Mouse (Mus musculus) embryo, embryonic 11 days (tissue): ENCODE measurements around the gene Svbp.

Source experiments
- DNase-seq: peaks from one replicate; pipeline ENCODE4 v3.0.0-alpha.2; 2015

Svbp gene

DNA sequence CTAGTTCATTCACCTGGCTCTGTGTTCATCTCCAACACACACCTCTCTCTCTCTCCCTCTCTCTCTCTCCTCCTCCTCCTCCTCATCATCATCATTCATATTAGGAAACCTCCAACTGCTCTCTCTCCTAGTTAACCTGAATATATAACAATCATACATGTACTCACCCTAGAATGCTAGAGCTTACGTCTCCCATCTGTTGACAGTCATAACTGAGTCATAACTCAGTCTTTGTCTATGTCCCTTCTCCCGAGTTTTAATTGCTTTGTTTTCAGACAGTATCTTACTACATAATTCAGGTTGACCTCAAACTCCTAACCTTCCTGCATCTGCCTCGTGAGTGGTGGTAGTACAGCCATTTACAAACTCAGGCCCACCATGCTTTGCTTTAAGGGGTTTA is 3.8 kb upstream of the Svbp start:
- no peak for DNase-seq

DNA sequence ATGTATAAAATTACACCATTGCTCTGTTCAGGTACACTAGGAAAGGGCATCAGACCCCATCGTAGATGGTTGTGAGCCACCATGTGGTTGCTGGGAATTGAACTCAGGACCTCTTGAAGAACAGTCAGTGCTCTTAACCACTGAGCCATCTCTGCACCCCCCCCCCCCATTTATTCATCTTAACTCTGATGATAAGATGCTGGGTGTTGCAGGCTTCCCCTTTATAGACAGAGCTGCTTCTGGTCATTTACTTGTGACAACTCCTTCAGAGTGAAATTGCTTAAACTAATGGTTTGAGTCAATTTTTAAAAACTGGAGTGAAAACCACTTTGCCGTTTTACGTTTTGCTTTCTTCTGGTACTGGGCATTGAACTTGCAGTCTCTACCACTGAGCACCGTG is 2.3 kb upstream of the Svbp start:
- DNase-seq = no peak

DNA sequence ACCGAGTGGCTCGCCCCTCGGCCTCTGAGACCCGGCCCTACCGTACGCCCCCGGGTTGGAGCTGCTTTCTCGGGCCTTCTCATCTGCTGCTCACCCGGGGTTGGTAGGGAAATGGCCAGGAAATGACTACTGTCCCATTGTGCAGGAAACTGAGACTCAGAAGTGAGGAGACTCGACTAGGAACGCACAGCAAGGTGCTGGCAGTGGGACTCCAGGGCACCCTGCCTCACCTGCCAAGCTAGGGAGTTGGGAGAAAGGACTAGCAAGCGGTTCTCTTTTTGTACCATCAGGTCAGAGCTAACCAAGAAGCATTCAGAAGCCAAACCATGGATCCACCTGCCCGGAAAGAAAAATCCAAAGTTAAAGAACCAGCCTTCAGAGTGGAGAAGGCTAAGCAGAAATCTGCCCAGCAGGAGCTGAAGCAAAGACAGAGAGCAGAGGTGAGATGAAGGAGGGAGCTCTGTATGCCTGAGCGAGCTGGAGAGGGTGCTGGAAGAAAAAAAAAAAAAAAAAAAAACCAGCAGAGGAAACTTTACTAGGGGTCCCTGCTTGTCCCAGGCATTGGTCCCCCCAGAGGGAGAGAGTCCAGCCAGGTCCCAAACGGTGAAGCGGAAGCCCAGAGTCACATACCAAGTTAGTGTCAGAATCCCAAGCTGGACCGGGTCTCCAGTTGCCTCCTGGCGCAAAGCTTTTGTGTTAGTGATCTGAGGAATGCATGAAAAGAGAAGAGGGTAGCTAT is 645 bp downstream of the Svbp start:
- DNase-seq = no peak

DNA sequence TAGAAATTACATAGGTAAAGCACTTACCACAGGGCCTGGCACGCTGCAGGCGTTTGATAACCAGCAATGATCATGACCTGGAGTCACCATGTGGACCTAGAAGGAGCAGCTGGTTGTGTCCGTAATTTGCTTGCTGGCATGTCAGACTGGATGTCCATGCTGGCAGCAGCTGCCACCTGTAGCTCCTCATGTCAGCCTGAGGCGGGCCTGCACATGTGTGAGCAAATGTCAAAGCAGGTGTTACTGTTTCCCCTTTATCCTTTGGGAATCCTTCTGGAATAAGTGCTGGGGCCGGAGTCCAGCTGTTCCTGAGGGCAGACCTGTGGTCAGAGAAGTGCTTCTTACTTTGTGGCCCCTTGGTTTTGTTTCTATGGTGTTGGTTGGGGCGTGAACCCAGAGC is 3.0 kb downstream of the Svbp start:
- DNase-seq = no peak

DNA sequence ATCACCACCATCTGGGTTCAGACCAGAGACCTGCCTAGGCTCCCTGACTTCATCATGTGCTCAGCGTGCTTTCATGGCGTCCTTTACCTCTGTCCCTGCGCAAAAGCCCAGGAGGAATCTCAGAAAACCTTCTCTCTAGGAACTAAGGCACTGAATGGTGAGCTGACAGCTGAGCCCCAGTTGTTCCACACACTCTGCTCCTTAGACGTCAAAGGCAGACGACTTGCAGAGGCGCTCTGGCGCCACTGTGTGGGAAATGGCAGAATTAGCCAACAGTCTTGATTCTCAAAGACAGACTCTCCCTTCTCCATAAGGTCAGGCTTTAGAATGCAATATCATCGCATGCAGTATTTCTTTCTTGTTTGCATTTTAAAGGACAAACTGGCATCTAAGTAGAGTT is 9.6 kb downstream of the Svbp start:
- peak; percentile 87 for DNase-seq

DNA sequence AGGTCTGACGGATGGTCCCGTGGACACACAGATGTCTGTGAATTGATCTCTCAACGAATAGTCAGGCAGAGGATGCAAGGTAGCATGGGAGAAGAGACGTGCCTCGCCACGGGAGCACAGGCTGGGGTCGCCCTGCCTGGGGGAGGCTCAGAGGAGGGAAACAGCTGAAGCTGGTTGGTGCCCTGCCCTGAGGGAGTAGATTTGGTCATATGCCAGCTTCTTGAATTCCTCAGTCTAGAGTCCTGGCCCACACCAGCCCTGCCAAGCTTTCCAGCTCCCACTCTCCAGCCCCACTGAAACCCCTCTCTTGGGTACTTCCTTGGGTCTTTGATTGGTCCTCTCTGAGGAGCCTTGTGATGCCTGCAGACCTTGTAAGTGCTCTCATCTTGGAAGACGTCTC is 21.6 kb downstream of the Svbp start:
- DNase-seq = no peak

DNA sequence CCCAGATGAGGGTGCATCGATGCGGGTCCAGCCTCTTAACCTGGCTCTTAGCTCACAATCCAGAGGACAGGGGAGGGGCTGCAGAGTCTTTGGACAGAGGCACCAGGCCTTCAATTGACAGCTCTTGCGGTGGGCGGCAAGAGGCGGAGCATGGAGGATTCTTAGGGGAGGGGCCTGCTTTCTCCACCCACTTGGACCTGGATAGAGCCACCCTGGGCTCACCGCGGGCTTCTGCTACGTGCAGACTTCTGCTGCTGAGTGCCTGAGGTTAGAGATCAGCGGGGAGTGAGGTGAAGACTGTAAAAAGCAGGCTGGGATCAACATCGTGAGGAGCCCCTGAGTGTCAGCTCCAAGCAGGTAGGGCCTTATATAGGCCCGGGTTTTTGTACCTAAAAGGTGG is 23.1 kb downstream of the Svbp start, which contains the start of gene Tmem269:
Gene Tmem269, minus strand, starts transcription at position 49 of the 400 bp plus-strand sequence.
- DNase-seq = peak; percentile 34

DNA sequence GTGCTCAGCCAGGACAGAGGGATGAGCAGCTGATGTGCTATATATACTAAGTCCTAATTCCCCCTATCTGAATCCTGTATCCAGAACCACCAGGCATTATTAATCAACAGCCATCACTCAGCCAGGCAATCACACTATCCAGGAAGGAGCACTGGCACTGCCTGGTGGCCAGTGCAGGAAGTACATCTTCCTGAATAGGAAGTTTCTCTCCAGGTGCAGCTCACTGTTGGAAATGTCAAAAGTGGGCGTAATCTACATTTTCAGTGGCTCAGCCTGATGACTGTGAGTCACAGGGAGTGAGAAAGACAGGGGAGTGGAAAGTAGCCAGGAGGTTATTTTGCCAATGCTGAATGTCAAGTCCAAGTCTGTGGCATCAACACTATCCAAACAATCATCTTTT is 28.6 kb downstream of the Svbp start:
- DNase-seq = peak; percentile 28

DNA sequence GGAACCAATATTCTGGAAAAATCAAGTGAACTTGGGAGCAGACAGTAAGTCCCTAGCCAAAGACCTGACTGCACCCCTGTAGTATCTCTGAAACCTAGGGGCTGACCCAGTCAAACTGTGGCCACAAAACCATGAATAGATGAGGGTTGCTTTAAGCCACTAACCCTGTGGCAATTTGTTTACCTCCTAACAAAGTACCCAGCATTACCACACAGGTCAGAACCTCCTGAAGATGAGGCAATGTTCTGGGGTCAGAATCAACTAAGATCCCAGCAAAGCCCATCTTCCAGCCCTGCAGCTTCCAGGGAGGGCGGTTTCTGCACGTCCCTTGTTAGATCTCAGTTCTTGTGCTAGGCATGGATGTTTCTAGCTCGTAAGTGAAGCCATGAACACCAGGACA is 29.4 kb downstream of the Svbp start:
- no peak for DNase-seq

DNA sequence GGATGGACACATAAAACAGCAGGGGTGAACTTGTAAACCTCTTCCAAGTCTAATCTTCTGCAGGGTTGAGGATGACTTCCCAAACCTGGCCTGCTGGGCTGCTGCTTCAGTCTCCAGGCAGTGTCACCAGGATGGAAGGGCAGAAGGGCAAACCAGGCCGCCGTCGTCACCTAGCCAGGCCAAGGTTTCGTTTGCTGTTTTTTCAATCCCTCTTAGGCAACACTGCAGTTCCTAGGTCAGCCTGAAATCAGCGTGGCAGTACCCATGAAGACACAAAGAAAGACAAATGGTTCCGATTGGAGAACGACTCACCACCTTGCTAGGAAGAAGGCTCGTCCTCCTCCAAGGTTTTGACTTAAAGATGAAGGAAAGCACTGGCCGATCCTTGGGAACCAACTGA is 30.6 kb downstream of the Svbp start:
- no peak for DNase-seq

DNA sequence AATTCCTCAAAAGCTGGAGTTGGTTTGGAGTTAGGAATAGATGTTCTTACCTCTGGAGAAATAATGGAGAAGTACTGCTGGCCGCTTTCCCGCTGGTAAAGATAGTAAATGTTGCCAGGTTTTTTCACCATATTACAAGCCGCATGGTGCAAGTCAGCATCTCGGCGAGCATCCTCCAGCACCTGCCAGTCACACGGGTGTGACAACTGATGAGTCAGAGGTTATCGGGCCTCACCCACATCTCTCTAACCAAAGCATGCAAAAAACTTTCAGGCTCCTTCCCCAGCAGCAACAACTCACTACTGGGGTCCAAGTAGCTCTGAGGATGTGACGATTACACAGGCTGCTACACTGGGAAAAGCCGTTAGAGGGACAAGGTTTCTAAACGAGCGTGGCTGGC is 31.6 kb downstream of the Svbp start:
- DNase-seq = no peak

DNA sequence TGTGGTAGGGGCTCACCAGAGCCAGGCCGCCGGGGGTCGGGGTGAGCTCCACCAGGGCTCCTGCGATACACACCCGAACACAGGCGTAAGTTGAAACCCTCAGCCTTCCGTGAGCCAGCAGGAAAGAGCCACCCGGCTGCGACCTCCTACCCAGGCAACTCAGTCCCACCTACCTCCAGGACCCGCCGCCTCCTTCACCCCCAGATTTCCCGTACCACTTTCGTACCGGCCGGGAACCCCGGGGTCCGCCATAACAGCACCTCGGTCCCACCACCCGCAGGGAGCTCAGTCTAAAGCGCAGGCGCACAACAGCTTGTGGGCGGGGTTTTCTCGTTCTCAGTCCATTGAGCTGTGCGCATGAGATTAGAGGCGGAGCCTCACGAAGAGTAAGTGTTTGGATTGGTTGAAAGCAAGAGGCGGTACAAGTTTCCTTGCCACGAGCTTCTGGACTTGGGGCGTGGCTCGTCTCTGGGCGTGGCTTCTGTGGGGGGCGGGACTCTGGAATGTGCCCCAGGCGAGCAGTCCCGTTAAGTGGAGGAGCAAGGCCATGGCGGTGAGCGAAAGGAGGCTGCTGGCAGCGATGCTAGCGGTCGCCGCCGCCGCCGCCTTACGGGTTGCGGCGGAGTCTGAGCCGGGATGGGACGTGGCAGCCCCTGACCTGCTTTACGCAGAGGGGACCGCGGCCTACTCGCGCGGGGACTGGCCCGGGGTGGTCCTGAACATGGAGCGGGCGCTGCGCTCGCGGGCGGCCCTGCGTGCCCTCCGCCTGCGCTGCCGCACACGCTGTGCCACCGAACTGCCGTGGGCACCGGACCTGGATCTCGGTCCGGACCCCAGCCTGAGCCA is 37.5 kb downstream of the Svbp start, which contains the start of the genes AU022252 and P3h1:
Gene AU022252, minus strand, starts transcription at position 303 of the 846 bp plus-strand sequence.
Gene P3h1, plus strand, starts transcription at position 506 of the 846 bp plus-strand sequence.
- DNase-seq = peak; percentile 99

DNA sequence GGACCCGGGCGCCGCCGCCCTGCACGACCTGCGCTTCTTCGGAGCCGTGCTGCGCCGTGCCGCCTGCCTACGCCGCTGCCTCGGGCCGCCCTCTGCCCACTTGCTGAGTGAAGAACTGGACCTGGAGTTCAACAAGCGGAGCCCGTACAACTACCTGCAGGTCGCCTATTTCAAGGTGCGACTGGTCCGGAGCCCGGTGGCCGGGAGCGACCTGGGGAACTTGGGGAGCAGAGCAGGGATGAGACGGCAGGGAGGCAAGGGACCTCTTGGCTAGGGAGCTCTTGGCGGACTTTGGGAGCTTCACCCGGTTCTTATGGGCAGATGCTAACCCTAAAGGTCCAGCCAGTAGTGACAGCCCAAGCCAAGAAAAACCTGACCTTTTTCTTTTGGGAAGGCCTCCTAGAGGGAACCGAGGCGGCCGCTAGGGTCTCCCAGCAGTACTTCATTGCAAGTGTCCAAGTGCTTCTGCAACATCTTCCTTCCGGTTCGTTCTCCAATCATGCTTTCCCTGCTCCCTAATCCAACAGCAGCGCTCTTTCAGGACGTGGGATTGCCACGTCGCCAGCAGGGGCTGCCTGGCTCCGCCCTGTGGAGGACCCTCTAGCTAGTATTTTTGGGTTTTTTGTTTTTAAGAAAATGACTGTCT is 38.3 kb downstream of the Svbp start:
- peak; percentile 81 for DNase-seq

DNA sequence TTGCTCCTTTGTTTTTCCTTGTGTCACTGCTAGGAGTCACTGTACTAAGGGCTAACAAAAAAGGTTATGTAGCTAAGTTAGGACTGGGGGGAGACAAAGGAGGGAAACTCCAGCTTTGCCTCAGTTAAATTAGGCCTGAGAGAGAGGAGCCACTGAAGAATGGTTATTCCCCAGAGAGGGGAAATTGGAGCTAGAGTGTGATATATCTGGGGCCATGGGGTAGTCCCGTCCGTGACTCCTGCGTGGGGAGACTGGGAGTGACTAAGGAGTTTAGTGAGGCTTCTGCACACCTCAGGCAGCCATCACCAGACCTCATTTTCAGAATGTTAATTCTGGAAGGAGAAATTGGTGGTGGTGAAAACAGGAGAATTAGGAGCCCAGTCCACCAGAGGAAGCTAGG is 39.2 kb downstream of the Svbp start:
- DNase-seq = no peak

DNA sequence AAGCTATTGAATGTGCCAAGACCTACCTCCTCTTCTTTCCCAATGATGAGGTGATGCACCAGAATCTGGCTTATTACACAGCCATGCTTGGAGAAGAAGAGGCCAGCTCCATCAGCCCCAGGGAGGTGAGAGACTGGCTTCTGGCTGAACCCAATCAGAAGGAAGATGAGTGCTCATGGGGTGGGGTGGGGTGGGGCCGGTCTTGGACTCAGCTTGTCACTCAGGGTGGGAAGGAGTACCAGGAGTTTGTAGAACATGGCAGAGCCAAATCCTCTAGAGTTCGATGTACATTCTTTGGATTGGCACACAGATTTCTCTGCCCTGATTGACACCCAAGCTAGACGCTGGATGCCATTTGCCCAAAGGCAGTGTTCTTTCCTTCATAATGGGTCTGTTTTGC is 43.6 kb downstream of the Svbp start:
- DNase-seq = no peak

DNA sequence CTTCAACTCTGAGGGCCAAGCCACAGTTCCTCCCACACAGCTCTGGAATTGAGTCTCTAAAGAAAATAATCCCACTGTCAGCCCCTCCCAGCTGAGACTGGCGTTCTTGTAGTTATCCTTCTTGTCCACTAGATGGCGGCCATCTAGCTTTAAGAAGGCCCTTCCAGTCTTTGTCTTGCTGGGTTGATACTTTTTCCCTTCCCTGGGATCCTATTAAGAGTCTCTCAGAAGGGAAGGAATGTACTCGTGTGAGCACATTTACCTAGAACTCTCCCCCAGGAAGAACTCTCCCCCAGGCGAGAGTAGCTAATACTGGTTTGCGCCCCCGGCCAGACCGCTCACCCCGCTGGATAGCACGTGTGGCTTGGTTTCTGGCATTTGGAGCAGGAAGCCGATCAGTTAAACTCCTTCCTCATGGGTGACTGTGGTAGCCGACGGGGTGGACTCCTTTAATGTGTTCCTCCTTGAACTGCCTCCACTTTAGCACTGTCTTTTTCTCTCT is 44.1 kb downstream of the Svbp start:
- peak; percentile 86 for DNase-seq

DNA sequence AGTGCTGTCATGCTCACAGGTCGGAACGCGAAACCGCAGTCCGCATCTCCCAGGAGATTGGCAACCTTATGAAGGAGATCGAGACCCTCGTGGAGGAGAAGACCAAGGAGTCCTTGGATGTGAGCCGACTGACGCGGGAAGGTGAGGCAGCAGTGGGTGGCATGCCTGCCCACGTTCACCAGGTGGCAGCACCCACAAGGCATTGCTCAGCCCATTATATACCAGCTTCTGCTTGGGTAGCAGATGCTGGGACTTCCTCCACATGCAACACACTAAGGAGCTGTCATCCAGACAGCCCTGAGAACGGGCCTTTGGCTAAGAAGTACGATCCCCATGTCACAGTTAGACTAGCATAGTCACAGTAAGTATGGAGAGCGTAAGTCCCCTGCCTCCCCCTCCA is 46.6 kb downstream of the Svbp start:
- no peak for DNase-seq

DNA sequence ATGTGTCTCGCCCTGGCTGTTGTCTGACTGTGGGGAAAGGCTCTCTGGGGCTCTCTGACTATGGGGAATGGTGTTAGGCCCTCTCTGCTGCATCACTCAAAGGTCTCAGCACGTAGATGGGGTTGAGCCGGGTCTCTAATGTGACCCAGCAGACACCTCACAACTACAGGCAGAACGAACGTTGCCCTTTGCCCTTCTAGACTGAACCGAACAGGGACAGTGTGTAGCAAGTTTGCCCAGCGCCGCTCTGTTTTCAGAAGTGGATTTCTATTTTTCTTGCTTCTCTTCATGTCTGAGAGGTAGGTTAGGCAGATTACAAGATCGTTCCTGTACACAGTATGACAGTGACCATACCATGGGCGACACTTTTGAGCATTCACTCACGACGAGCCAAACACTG is 47.5 kb downstream of the Svbp start:
- no peak for DNase-seq

DNA sequence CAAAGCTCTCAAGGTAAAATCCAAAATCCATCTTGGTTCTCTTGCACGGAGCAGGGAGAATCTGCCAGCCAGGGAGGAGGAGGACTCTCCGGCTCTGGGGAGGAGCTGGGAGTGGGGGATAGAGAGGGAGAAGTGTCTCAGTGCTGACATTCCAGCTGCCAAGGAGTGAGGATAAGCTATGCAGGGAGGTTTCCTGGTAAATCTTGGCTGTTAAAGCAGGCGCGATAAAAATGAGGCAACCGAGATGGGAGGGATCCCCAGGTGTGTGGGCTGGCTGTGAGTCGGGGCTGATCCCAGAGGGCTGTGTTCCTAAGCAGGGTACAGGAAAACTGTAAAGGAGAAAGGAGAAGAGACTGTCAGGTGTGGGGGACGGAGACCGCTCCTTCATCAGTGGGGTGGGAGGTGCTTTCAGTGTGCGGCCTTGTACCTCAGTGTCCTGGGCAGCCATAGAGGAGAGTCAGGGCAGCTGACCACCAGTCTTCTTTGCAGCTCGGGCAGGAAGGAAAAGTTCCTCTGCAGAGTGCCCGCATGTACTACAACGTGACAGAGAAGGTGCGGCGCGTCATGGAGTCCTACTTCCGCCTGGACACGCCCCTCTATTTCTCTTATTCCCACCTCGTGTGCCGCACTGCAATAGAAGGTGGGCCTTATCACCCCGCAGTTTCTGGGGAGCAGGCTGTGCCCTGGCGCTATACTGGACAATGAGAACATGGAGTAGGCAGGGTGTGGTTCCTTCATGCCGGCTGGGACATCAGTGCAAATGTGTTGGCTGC is 49.5 kb downstream of the Svbp start:
- DNase-seq = no peak

DNA sequence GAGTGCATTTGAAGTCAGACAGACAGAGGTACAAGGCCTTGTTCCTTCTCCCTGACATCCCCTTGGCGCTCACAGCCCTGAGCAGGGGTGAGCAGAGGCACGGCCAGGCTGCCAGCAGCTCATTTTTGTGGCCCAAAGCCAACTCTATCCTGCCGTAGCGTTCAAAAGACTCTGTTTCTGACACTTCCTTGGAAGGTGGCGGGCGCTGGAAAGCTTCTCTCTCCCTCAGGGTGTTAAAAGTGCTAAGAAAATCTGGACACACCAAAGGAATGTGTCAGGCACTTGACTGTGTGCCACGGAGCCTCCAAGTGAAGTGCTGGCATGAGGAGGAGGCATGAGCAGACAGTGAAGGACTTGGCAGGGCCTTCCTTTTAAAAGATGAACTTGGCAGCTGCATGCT is 50.5 kb downstream of the Svbp start:
- DNase-seq = no peak

DNA sequence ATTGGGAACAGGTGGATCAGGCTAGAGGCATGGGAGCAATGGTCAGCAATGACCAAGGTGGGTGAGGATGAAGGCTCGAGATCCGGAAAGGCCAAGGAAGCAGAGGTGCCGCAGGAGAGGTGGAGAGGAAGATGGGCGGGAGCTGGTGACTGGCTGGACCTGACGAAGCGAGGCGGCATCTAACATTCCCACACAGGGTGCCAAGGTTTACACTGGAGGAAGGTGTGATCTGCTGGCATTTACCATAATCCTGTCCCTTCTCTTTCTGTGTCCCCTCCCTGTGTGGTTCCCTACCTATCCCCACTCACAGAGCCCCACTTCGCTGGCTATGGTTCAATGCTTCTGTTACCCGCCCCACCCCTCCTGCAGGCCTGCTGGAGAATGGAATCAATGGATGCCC is 50.9 kb downstream of the Svbp start:
- no peak for DNase-seq

DNA sequence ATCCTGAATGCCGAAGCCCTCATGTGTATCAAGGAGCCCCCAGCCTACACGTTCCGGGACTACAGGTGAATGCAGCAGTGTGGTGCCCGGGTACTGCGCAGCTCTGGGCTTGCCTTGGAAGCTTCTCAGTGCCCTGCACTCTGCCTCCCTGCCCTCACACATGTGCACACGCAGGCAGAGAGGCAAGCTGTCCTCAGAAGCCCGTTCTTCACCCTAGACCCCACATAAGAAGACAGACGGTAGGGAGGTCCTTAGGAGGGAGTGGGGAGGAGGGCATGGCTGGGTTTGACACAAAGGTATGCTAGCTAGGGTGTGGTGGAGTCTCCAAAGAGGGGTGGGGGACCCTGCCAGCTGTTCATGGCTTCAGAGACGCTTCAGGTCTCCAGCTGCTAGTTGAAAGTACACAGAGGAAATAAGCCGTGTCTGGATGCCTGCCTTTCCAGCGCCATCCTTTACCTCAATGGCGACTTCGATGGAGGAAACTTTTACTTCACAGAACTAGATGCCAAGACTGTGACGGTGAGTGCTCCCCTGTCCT is 51.7 kb downstream of the Svbp start:
- DNase-seq = no peak
